Mouse (Mus musculus) liver, embryonic 14.5 days (tissue): ENCODE results near the gene Wdr25.

Source experiments
- CTCF ChIP-seq: IDR thresholded peaks from 2 replicates; pipeline ENCODE4 v1.5.1; 2016; ENCODE audit warnings: antibody characterized with exemption, low read depth, control low read depth
- EP300 ChIP-seq: IDR thresholded peaks from 2 replicates; pipeline ENCODE4 v1.6.1; 2016; ENCODE audit warnings: antibody characterized with exemption, low read depth

DNA sequence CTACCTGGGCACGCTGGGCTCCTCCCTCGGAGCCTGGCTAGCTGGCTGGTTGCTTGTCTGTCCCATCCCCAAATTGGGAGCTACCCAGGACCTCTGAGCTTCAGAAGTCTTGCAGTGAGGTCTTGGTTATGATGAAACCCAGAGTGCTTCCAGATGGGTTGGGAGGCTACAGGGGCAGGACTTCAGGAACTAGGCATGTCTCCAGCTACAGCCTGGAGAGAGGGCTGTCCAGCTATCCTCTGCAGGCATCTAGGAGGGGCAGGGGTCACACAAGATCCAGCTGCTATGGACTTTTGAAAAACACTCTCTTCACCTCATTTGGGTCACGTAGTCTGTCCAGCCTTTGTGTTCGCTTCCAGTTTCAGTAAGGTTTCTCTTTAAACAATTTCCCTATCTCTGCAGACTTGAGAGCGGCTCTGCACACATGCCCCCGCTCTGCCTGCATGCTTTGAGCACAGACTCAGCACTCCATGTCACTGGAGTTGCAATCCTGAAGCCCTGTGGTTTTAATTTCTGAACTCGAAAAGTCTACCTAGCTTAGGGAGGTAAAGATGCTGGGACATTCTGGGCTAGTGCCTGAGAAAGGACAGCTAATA, 35.7 kb upstream of the Wdr25 start:
- TF ChIP-seq CTCF (no peak), EP300 (no peak)
